Mouse (Mus musculus) MEL (cell line): ENCODE results near the gene Ppp1r14b. TPM values are rescaled to one million over a fixed set of nuclear protein-coding genes. Genes with fewer than 3 reads are reported as not detected.
A peak's percentile ranks its signal among the peaks of the same experiment; 100 is the strongest.

Experiments used
- DNase-seq: peaks from one replicate; pipeline ENCODE4 v3.0.0; 2011; ENCODE audit warnings: low read depth, low spot score
- H3K27ac ChIP-seq: 2 replicates; pipeline ENCODE4 v1.5.1; 2012; ENCODE audit warnings: low read depth, mild to moderate bottlenecking, control low read depth, low read length, moderate library complexity; ENCODE audit not compliant: control insufficient read depth
- H3K27me3 ChIP-seq, 2 experiments: fragments of 150-350 bp in 1 of 2; sonication (generic) in 1 of 2; 2 replicates each; pipeline ENCODE4 v1.6.1; 2012; ENCODE audit warnings: low read length in 2 of 2, mild to moderate bottlenecking in 2 of 2, improper control_type of control experiment in 1 of 2, moderate library complexity in 1 of 2; ENCODE audit not compliant: insufficient read depth in 2 of 2, control insufficient read depth in 1 of 2
- H3K36me3 ChIP-seq, 2 experiments: 2 replicates each; pipeline ENCODE4 v1.6.1; 2012 to 2014; ENCODE audit warnings: low read length in 2 of 2, improper control_type of control experiment in 1 of 2, inconsistent platforms in 1 of 2, mild to moderate bottlenecking in 1 of 2; ENCODE audit not compliant: insufficient read depth in 2 of 2, control insufficient read depth in 1 of 2
- H3K4me1 ChIP-seq, 2 experiments: fragments of 150-350 bp in 1 of 2; sonication (generic) in 1 of 2; 2 replicates each; pipeline ENCODE4 v1.6.1; 2012; ENCODE audit warnings: low read length in 2 of 2, improper control_type of control experiment in 1 of 2, mild to moderate bottlenecking in 1 of 2; ENCODE audit not compliant: insufficient read depth in 2 of 2, control insufficient read depth in 1 of 2
- H3K4me3 ChIP-seq, 2 experiments: fragments of 150-350 bp in 1 of 2; sonication (generic) in 1 of 2; 2 replicates each; pipeline ENCODE4 v1.5.1; 2012; ENCODE audit warnings: low read depth in 2 of 2, low read length in 2 of 2, mild to moderate bottlenecking in 2 of 2, moderate library complexity in 2 of 2, control low read depth in 1 of 2, improper control_type of control experiment in 1 of 2; ENCODE audit not compliant: control insufficient read depth in 1 of 2, insufficient read depth in 1 of 2
- H3K79me2 ChIP-seq: 2 replicates; pipeline ENCODE4 v1.6.1; 2012; ENCODE audit warnings: mild to moderate bottlenecking, low read length, moderate library complexity; ENCODE audit not compliant: control insufficient read depth, poor library complexity, insufficient read depth
- H3K9ac ChIP-seq: 2 replicates; pipeline ENCODE4 v1.6.1; 2012; ENCODE audit warnings: low read depth, mild to moderate bottlenecking, control low read depth, low read length, moderate library complexity; ENCODE audit not compliant: control insufficient read depth, poor library complexity, severe bottlenecking
- H3K9me3 ChIP-seq: fragments of 150-350 bp; sonication (generic); replicated peaks from 2 replicates; pipeline ENCODE4 v1.6.1; 2012; ENCODE audit warnings: mild to moderate bottlenecking, low read length, improper control_type of control experiment, moderate library complexity; ENCODE audit not compliant: insufficient read depth
- ELF1 ChIP-seq: IDR thresholded peaks from 2 replicates; pipeline ENCODE4 v1.6.1; 2014; ENCODE audit warnings: low read depth, mild to moderate bottlenecking, inconsistent platforms, low read length, improper control_type of control experiment, moderate library complexity
- EP300 ChIP-seq, 2 experiments: IDR thresholded peaks; 2 replicates each; pipeline ENCODE4 v1.6.1; 2011; ENCODE audit warnings: improper control_type of control experiment in 2 of 2, low read length in 2 of 2, low read depth in 1 of 2, mild to moderate bottlenecking in 1 of 2
- GABPA ChIP-seq: IDR thresholded peaks from 2 replicates; pipeline ENCODE4 v1.6.1; 2012; ENCODE audit warnings: low read depth, mild to moderate bottlenecking, inconsistent platforms, low read length, improper control_type of control experiment, moderate library complexity
- GATA1 ChIP-seq: IDR thresholded peaks from 2 replicates; pipeline ENCODE4 v1.6.1; 2011; ENCODE audit warnings: low read depth, low read length, improper control_type of control experiment
- HCFC1 ChIP-seq: IDR thresholded peaks from 2 replicates; pipeline ENCODE4 v1.6.1; 2012; ENCODE audit warnings: low read depth, mild to moderate bottlenecking, inconsistent platforms, low read length, improper control_type of control experiment, moderate library complexity
- MAX ChIP-seq: IDR thresholded peaks from 2 replicates; pipeline ENCODE4 v1.6.1; 2011; ENCODE audit warnings: low read length, improper control_type of control experiment
- MXI1 ChIP-seq: IDR thresholded peaks from 2 replicates; pipeline ENCODE4 v1.6.1; 2011; ENCODE audit warnings: mild to moderate bottlenecking, low read depth, low read length, improper control_type of control experiment
- MYB ChIP-seq: IDR thresholded peaks from 2 replicates; pipeline ENCODE4 v1.6.1; 2011; ENCODE audit warnings: mild to moderate bottlenecking, low read depth, low read length, improper control_type of control experiment
- MYC ChIP-seq: IDR thresholded peaks from 2 replicates; pipeline ENCODE4 v1.6.1; 2011; ENCODE audit warnings: low read depth, mild to moderate bottlenecking, low read length, improper control_type of control experiment, moderate library complexity
- NELFE ChIP-seq: IDR thresholded peaks from 2 replicates; pipeline ENCODE4 v1.6.1; 2011; ENCODE audit warnings: low read depth, low read length, improper control_type of control experiment
- POLR2A ChIP-seq, 2 experiments: IDR thresholded peaks; 2 replicates each; pipeline ENCODE4 v1.6.1; 2011 to 2012; ENCODE audit warnings: low read length in 2 of 2, mild to moderate bottlenecking in 2 of 2, control low read depth in 1 of 2, improper control_type of control experiment in 1 of 2, low read depth in 1 of 2, moderate library complexity in 1 of 2; ENCODE audit not compliant: control insufficient read depth in 1 of 2, insufficient read depth in 1 of 2, poor library complexity in 1 of 2
- RCOR1 ChIP-seq: IDR thresholded peaks from 2 replicates; pipeline ENCODE4 v1.6.1; 2012; ENCODE audit warnings: low read depth, mild to moderate bottlenecking, inconsistent platforms, low read length, improper control_type of control experiment
- SIN3A ChIP-seq: IDR thresholded peaks from 2 replicates; pipeline ENCODE4 v1.6.1; 2012; ENCODE audit warnings: low read length, improper control_type of control experiment, inconsistent platforms
- polyA plus RNA-seq, 2 experiments: library from polyadenylated mRNA; stranded (reverse) in 1 of 2; unstranded in 1 of 2; fragments of >175 nt in 1 of 2; fragments of >200 nt in 1 of 2; gene quantifications; 2 replicates each; pipeline versions ENCODE4 v1.2.1 to v1.2.4; 2012; ENCODE audit warnings: low replicate concordance in 2 of 2, low read depth in 1 of 2; ENCODE audit not compliant: insufficient read length in 2 of 2, insufficient read depth in 1 of 2, missing spikeins in 1 of 2
- total RNA-seq: library from RNA; depleted of rRNA; stranded (reverse); fragments of 300-350 nt; gene quantifications from 2 replicates; pipeline ENCODE4 v1.2.3, GENCODE M21; 2012

Ppp1r14b gene
- total and polyA plus RNA-seq, 3 experiments = 349 to 467 TPM; not detected in 1

DNA sequence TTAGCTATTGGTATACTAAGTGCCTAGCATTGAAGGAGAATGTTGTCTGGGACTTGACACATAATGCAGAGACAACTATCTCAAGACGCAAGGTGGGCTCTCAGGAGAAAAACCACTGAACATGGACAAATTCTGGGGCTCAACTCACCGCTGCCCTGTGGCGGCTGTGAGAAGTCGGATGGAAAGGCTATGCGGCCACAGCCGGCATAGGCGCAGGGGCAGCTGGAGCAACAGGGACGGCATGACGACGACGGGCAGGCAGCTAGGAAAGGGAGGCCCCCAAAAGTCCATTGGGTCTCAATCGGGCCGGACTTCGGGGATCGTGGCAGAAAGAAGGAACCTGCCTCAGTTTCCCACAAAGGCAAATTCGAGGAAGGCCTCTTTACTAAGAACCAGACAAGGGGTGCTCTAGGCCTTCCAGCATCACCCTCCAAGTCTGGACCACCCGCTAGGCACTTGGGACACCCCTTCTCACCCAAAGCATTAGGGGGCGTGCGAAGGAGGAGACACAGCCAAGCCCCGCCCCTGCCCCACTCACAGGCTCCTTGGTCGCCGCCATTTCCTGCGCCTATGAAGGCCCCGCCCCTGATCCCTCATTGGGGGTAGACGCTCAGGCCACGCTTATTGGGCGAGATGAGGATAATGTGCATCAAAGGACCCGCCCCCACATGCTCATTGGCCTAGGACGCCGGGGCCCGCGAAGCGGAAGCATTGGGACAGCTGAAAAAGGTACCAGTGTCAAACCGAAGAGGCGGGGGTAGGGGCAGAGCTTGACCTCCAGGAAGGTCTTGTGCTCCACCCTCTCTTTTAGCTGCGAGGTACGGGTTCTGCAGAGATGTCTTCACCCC is 17.5 kb downstream of the Ppp1r14b start, which contains the start of gene Dnajc4 (continued):
- TF ChIP-seq MYB (no peak), NELFE (peak; percentile 59; the same call in 1 of the 2 replicates), EP300 (IDR thresholded peaks at IDR 0.05; ENCODE audit: low read depth in 1 of 2, low read length in 2 of 2) (no peak)

DNA sequence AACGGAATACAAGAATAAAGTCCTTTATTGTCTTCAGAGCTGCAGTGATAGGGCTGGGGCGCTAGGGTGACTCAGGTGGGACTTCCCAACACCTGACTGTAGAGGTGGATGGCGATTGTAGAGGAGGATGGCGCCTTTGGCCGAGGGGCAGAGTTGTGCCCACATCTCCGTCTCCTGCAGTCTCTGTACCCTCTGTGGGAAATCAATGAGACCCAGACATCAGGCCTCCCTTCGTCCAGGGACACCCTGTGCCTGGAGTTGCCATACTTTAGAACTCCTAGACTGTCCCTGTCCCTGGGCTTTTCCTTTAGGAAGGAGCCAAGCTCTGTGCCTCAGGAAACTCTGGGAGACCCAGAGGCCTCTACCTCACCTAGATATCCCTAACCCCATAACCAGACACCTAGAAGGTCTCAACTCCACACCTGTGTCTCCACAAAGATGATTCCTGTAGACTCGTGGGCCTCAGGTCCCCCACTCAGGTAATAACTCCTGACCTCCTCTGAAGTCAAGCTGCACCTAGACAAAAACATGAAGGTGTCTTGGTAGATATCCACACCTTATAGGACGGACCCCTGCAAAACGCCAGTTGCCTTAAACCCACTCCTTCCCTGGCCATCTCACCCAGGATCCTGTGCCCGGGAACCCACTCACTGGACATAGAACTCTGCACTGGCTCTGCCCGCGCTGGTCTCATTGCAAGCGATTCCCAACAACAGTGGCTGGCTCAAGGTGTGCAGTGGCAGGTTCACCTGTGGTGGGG is 18.4 kb downstream of the Ppp1r14b start:
- Histone ChIP-seq H3K27me3 (no peaks in the 10 kb centered on the region), H3K9me3 (no peaks in the 10 kb centered on the region), H3K79me2 (peaks cover 4% of the 10 kb centered on the region; the same call in 1 of the 2 replicates), H3K9ac (peak overlapping the region; percentile 72), H3K27ac (peak overlapping the region; percentile 25), H3K4me3 (peak overlapping the region; percentile 56 to 74), H3K4me1 (peaks cover 2 to 24% of the 10 kb centered on the region in 2 experiments; a peak in 3 of 4 replicates), H3K36me3 (0 out of 4 replicates have a peak, but pooled peaks cover 0 to 2% of the 10 kb centered on the region in 2 experiments)
- no peak for DNase-seq
- no peak for TF ChIP-seq MYB
- TF ChIP-seq GABPA = no peak
- no peak for TF ChIP-seq GATA1
- TF ChIP-seq RCOR1 = no peak

DNA sequence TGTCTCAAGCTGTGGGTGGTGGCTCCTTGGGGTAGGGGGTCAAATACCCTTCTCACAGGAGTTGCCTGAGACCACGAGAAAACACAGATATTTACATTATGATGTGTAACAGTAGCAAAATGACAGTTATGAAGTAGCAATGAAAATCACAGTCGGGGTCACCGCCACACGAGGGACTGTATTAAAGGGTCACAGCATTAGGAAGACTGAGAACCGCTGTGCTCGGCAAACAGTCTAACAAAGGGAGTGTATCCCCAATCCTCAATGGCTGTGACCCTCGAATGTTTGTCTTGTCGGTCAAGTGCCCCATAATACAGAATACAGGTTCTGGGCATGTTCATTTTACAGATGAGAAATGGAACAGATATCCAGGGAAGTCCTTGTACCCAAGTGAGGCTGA is 19.2 kb downstream of the Ppp1r14b start:
- H3K79me2 ChIP-seq = peaks cover 4% of the 10 kb centered on the region; the same call in 1 of the 2 replicates
- TF ChIP-seq MYC (no peak), MXI1 (no peak), SIN3A (no peak), GABPA (no peak), MAX (no peak), ELF1 (no peak), POLR2A (IDR thresholded peaks at IDR 0.05; ENCODE audit: control insufficient read depth in 1 of 2, insufficient read depth in 1 of 2, low read depth in 1 of 2, low read length in 2 of 2, poor library complexity in 1 of 2) (no peak), HCFC1 (no peak), EP300 (IDR thresholded peaks at IDR 0.05; ENCODE audit: low read depth in 1 of 2, low read length in 2 of 2) (no peak)
- TF ChIP-seq, all 39 proteins: peak for 0
- H3K4me3 ChIP-seq = no peak overlapping the region
- DNase-seq = no peak
- H3K9me3 ChIP-seq = no peaks in the 10 kb centered on the region
- H3K4me1 ChIP-seq = peaks cover 2 to 22% of the 10 kb centered on the region in 2 experiments; a peak in 3 of 4 replicates
- H3K9ac ChIP-seq = no peak overlapping the region
- no peaks in the 10 kb centered on the region for H3K27me3 ChIP-seq
- 0 out of 4 replicates have a peak, but pooled peaks cover 0 to 2% of the 10 kb centered on the region in 2 experiments for H3K36me3 ChIP-seq
- no peak overlapping the region for H3K27ac ChIP-seq
